Mouse (Mus musculus) G1E (cell line): ENCODE data around the gene Ripply2. TPM values are rescaled to one million over a fixed set of nuclear protein-coding genes. Genes with fewer than 3 reads are reported as not detected.

Experiments
- ATAC-seq: 2 replicates; pipeline ENCODE4 v1.8.0; 2016; ENCODE audit warnings: mild to moderate bottlenecking; ENCODE audit not compliant: insufficient number of reproducible peaks, poor library complexity, low FRiP score, severe bottlenecking; ENCODE audit errors: extremely low read depth
- DNase-seq: peaks from one replicate; pipeline ENCODE4 v3.0.0; 2012; ENCODE audit warnings: low spot score
- H3K27me3 ChIP-seq: 2 replicates; pipeline ENCODE4 v1.6.1; 2012; ENCODE audit warnings: mild to moderate bottlenecking, low read length, inconsistent platforms; ENCODE audit not compliant: insufficient read depth
- H3K36me3 ChIP-seq: replicated peaks from 2 replicates; pipeline ENCODE3; 2012; ENCODE audit warnings: mild to moderate bottlenecking, inconsistent platforms
- H3K4me1 ChIP-seq: 2 replicates; pipeline ENCODE4 v1.6.1; 2012; ENCODE audit warnings: low read depth, low read length, inconsistent platforms, mixed read lengths; ENCODE audit not compliant: insufficient read depth
- H3K4me3 ChIP-seq: 2 replicates; pipeline ENCODE4 v1.5.1; 2012; ENCODE audit warnings: low read depth, mild to moderate bottlenecking, inconsistent platforms, low read length, moderate library complexity, mixed read lengths
- H3K9me3 ChIP-seq: replicated peaks from 2 replicates; pipeline ENCODE4 v1.6.1; 2012; ENCODE audit warnings: inconsistent platforms
- CTCF ChIP-seq: IDR thresholded peaks from 2 replicates; pipeline ENCODE4 v1.5.1; 2012; ENCODE audit warnings: low read depth, low read length, inconsistent platforms, mixed read lengths
- GATA1 ChIP-seq: IDR thresholded peaks from 2 replicates; pipeline ENCODE4 v1.6.1; 2012; ENCODE audit warnings: borderline replicate concordance, low read length, inconsistent platforms, mixed read lengths
- GATA2 ChIP-seq: IDR thresholded peaks from 2 replicates; pipeline ENCODE4 v1.6.1; 2012; ENCODE audit warnings: low read depth, low read length, inconsistent platforms, borderline replicate concordance
- POLR2AphosphoS5 ChIP-seq: IDR thresholded peaks from 2 replicates; pipeline ENCODE4 v1.6.1; 2012; ENCODE audit warnings: low read depth, low read length, inconsistent platforms; ENCODE audit not compliant: insufficient replicate concordance
- TAL1 ChIP-seq: conservative IDR thresholded peaks from 2 replicates; pipeline ENCODE4 v1.6.1; 2012; ENCODE audit warnings: low read depth, low read length, inconsistent platforms, mixed read lengths
- polyA plus RNA-seq: library from polyadenylated mRNA; stranded (reverse); fragments of >175 nt; gene quantifications from 2 replicates; pipeline ENCODE4 v1.2.3, GENCODE M21; 2012
- total RNA-seq, 2 experiments: library from RNA; stranded (forward) in 1 of 2; stranded (reverse) in 1 of 2; fragments of 200-1000 nt in 1 of 2; fragments of >200 nt in 1 of 2; fragmentation: Nextera tagmentation in 1 of 2; gene quantifications; 2 replicates each; pipeline ENCODE4 v1.2.3; 2014 to 2017

Gene Ripply2
- total and polyA plus RNA-seq, 3 experiments = not detected

DNA sequence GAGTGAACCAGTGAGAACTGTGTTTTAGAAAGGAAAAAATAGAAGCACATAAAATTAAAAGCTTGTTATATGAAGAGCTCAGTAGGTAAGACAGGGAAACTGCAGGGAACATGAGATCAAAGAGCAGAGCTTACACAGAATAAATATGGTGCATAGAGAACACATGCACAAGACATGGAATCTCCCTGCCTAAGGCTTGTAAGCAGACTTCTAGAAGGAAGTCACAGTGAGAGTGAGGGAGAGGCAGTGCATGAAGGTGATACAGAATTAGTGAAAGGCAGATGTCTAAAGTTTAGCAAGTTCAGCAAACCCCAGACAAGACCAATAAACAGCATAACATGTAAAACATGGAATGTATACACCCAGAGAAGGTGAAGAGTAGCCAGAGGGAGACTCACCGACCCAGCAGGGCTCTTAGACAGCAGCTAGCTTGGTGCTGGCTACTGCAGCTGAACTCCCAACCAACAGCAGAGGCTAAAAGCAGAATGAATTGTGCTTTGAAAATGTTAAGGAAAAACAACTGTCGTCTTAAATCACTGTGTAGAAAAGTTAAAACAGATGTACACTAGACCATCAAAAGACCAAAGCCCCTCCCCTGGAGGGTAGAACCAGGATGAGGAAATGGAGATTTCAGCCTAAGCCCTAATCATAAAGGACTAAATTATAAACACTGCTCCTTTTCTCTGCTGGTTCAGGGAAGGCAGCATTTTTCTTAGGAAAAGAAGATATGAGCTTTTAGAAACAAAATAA, 19.7 kb downstream of the Ripply2 start:
- TF ChIP-seq GATA2 (no peak), TAL1 (no peak), GATA1 (no peak), CTCF (no peak)
- H3K4me3 ChIP-seq = no peak overlapping the region
- H3K9me3 ChIP-seq = no peaks in the 10 kb centered on the region
- H3K4me1 ChIP-seq = no peaks in the 10 kb centered on the region
- peaks cover 67% of the 10 kb centered on the region for H3K36me3 ChIP-seq
- DNase-seq = no peak
- no peak for ATAC-seq
- no peaks in the 10 kb centered on the region for H3K27me3 ChIP-seq

DNA sequence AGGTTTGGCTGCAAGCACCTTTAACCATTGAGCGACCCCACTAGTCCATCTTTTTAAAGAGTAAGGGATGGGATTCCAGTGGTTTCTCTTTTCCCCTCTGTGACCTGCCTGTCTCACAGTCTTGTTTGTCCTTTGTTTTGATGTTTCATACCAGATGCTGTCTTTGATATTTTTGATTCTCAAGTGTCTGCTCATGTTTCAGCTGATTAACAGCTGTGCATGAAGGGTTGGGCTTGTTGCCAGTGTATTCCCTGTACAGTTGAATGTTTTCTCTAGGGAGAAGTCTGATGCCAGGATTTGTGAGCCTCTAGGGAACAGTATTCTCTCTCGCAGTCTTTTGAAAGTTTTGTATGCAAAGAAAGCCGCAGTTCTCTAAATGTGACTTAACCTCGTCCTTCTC, 34.1 kb downstream of the Ripply2 start:
- TF ChIP-seq TAL1 (no peak), GATA1 (no peak), GATA2 (no peak), POLR2AphosphoS5 (no peak), CTCF (no peak)

DNA sequence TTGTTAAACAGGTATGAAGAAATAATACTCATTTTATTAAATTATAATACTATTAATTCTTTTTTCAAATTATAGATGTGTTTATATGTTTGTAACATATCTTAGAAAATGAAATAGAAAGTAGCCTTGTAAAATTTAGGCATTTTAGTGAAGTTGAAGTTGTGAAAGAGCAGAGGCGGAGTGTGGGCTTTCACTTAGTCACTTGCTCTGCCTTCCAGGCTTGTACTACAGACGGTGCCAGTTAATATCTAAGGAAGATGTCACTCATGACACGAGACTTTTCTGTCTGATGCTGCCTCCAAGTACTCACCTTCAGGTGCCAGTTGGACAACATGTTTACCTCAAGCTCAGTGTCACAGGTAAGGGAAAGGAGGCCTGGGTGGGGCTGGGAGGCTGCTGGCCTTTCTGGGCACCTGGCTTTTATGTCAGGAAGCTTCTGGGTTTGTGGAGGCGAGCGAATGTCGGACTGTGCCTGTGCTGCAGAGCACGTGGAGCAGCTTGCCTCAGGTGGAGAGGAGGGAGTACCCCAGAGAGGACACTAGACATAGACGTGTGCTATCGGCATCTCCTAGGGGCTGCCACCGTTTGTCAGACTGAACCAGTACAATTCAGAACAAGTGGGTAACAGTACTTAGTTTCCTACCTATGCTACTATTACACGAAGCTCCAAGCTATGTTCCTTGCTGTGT, 40.4 kb downstream of the Ripply2 start:
- H3K27me3 ChIP-seq = no peaks in the 10 kb centered on the region
- peaks cover 60% of the 10 kb centered on the region for H3K36me3 ChIP-seq
- H3K9me3 ChIP-seq = no peaks in the 10 kb centered on the region
- ATAC-seq = no peak
- no peak overlapping the region for H3K4me3 ChIP-seq
- DNase-seq = no peak
- no peak for TF ChIP-seq POLR2AphosphoS5
- no peak for TF ChIP-seq GATA1
- TF ChIP-seq CTCF = no peak
- no peak for TF ChIP-seq GATA2
- TF ChIP-seq TAL1 = no peak
- no peaks in the 10 kb centered on the region for H3K4me1 ChIP-seq

More for the DNA sequence above, 34.1 kb downstream of the Ripply2 start:
- ATAC-seq (no peak), DNase-seq (no peak)
- Histone ChIP-seq H3K4me1 (no peaks in the 10 kb centered on the region), H3K4me3 (no peak overlapping the region), H3K9me3 (no peaks in the 10 kb centered on the region), H3K36me3 (peaks cover 62% of the 10 kb centered on the region), H3K27me3 (no peaks in the 10 kb centered on the region)

DNA sequence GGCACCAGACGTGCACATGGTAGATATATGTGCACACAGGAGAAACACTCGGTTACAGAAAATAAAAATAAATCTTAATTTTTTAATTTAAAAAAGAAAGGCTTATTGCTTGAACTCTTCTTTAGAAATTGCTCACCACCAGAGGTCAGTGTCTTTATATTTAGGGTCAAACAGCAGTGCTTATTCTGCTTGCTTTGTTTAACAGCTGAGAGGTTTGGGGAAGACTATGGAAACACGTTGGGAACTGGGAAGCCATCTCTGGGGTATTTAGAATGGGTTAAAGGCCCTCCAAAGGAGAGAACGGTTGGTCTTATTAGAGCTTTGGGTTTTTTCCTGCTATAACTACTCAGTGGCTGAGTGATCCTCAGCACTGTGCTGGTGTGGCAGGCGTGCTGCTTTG, 47.0 kb downstream of the Ripply2 start:
- ATAC-seq (no peak), DNase-seq (no peak)
- no peak overlapping the region for H3K4me3 ChIP-seq
- H3K9me3 ChIP-seq = no peaks in the 10 kb centered on the region
- peaks cover 65% of the 10 kb centered on the region for H3K36me3 ChIP-seq
- no peaks in the 10 kb centered on the region for H3K27me3 ChIP-seq
- H3K4me1 ChIP-seq = no peaks in the 10 kb centered on the region
- TF ChIP-seq TAL1 (no peak), GATA2 (no peak), CTCF (no peak)

DNA sequence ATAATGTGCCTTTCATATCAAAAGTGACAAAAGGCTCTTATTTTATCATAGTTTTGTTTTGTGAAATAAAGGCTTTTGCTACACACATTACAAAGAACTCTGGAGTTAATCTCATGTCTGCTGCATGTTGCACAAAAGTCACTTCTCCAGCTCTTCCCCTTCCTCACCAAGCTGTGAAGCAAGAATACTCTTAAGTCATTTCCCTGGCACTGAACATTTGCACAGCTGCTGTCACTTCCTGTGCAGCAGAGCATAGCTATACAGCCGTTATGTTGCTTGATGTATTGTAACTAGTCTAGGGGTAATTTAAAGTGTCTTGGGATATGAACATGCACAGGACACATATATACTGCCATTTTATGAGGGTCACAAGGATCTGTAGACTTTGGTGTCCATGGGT, 52.8 kb downstream of the Ripply2 start:
- H3K9me3 ChIP-seq = no peaks in the 10 kb centered on the region
- no peak for ATAC-seq
- DNase-seq = no peak
- no peaks in the 10 kb centered on the region for H3K27me3 ChIP-seq
- H3K4me1 ChIP-seq = no peaks in the 10 kb centered on the region
- peaks cover 48% of the 10 kb centered on the region for H3K36me3 ChIP-seq
- no peak overlapping the region for H3K4me3 ChIP-seq
- no peak for TF ChIP-seq TAL1
- no peak for TF ChIP-seq GATA2
- no peak for TF ChIP-seq GATA1

Other genes starting within 250 kb of the Ripply2 start
- gene Snap91, start 134.9 kb upstream of the Ripply2 start, total RNA-seq (2014; fragmentation: Nextera tagmentation) = 0.24 TPM in 1 of 2 replicates, not detected in the other
- gene Snap91, start 134.9 kb upstream of the Ripply2 start, total RNA-seq (2017) = 0.05 and 0.06 TPM in 2 replicates
- gene Snap91, start 134.9 kb upstream of the Ripply2 start, polyA plus RNA-seq = not detected in 2 replicates
- gene Cyb5r4, start 6.5 kb downstream of the Ripply2 start, total RNA-seq (2014; fragmentation: Nextera tagmentation) = 47.0 and 51.4 TPM in 2 replicates
- gene Cyb5r4, start 6.5 kb downstream of the Ripply2 start, total RNA-seq (2017) = 95.9 and 116 TPM in 2 replicates
- gene Cyb5r4, start 6.5 kb downstream of the Ripply2 start, polyA plus RNA-seq = 11.9 and 13.8 TPM in 2 replicates
- gene Mrap2, start 128.8 kb downstream of the Ripply2 start, total RNA-seq (2014; fragmentation: Nextera tagmentation) = not detected in 2 replicates
- gene Mrap2, start 128.8 kb downstream of the Ripply2 start, total RNA-seq (2017) = not detected in 2 replicates
- gene Mrap2, start 128.8 kb downstream of the Ripply2 start, polyA plus RNA-seq = not detected in 2 replicates
- gene Cep162, start 240.0 kb downstream of the Ripply2 start, total RNA-seq (2014; fragmentation: Nextera tagmentation) = 17.8 and 18.8 TPM in 2 replicates
- gene Cep162, start 240.0 kb downstream of the Ripply2 start, total RNA-seq (2017) = 13.0 and 17.5 TPM in 2 replicates
- gene Cep162, start 240.0 kb downstream of the Ripply2 start, polyA plus RNA-seq = 0.78 and 1.4 TPM in 2 replicates